Mouse (Mus musculus): Measurements from ENCODE around the gene Slco3a1.

GRCm38 (mm10) chr7:74323194-74323593 is 231.4 kb downstream of the Slco3a1 start:
- TF ChIP-seq CTCF (IDR thresholded peaks at IDR 0.05; ENCODE audit: low read depth) (no peak), EP300 (IDR thresholded peaks at IDR 0.05; ENCODE audit: low read depth) (no peak)
